Mouse (Mus musculus): ENCODE measurements around the gene Sept9.

Sept9 gene

DNA sequence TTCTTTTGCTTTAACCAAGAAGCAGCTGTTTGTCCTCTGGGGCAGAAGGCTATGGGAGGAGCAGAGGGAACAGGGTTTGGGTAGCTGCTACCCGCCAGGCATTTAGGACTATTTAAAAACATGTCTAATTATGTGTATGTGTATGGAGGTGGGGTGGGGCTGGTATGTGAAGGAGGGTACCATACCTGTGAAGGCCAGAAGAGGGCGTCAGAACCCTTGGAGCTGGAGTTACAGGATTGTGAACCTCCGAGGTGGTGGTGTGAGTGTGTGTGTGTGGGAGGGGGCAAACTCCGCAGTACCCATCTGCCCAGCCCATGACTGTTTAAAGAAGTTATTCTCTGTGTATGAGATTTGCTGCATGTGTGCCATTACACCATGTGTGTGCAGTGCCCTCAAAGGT is 25.3 kb downstream of the Sept9 start:
- DNase-seq = no peak

- no peak for DNase-seq
These were observed 26.2 kb downstream of the Sept9 start for GRCm38 (mm10) chr11:117225531-117226213.

DNA sequence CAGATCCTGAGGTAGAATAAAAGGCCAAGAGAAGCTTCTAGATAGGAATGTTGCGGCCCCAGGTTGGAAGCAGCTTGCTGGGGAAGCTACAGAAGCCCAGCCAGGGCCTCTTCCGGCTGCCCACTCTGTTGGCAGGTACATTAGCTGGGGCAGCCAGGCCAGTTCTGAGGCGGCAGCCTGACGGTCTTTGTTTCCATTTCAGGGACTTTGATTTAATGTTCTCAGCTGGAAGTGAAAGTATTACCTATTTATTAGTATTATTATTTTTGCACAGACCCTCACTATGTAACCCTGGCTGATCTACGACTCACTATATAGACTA is 26.7 kb downstream of the Sept9 start:
- no peak for DNase-seq

DNA sequence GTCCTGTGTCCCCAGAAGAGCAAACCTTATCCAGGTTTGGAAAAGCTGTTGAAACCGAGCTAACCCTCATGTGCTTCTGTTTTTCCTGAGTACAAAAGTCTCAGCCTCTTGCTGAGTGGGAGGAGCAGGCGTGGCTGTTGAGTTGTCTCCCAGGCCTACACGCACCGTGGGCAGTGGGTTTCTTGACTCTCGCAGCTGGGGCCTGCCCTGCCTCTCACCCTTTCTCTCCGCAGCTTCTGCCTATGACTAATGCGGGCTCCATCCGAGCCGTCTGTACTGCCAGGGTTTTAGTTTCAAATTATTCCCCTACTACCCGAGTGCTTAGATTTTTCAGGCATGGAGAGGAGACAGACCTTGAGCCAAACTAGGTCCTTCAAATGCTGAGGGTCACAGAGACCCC is 28.7 kb downstream of the Sept9 start:
- DNase-seq = no peak

GRCm38 (mm10) chr11:117231551-117231950 is 32.1 kb downstream of the Sept9 start:
- peak; percentile 57 for DNase-seq

DNA sequence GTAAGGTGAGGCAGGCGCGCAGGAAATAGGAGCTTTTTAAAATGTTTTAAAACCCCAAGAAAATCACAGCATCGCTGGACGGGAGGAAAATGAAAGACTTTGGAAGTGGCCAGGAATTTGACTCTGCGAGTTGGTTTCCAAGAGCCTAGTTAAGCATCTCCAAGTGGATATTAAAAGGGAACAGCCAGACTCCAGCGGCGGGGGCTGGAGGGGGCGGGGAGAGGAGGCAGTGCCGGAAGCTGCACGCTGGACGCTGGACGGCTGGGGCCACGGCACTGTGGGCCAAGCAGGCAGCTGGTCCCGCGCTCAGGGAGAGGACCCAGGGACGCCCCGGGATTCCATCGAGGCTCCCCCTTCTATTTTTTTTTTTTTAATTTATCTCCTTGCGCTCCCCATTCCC is 32.6 kb downstream of the Sept9 start:
- peak; percentile 63 for DNase-seq

GRCm38 (mm10) chr11:117232886-117233458 is 33.5 kb downstream of the Sept9 start:
- DNase-seq = no peak

GRCm38 (mm10) chr11:117233818-117234217 is 34.4 kb downstream of the Sept9 start:
- no peak for DNase-seq

- DNase-seq = peak; percentile 45
These were observed 35.8 kb downstream of the Sept9 start for GRCm38 (mm10) chr11:117235086-117235897.

DNA sequence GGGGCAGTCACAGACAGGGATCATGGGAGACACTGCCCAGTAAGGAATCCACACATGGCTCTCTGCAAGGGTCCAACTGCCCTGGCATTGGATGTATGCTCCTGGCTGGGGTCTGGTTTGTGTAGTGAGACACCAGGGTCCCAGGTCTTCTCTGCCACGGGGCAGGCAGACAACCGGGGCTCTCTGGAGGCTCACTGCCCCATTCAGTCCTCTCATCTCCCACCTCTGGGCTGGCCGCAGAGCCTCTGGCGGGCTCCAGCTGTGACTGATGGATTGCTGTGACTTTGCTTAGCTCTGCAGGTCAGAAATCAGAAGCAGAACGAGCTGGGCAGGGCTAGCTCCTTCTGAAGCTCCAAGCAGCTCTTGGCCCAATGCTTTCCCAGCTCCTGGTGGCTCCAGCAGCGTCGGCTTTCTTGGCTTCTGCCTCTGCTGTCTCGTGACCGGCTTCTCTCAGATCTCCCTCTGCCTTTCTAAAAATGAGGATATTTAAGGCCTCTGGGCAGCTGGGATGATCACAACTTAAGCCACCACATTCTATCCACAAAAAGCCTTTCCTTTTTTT is 36.5 kb downstream of the Sept9 start:
- DNase-seq = peak; percentile 41

DNA sequence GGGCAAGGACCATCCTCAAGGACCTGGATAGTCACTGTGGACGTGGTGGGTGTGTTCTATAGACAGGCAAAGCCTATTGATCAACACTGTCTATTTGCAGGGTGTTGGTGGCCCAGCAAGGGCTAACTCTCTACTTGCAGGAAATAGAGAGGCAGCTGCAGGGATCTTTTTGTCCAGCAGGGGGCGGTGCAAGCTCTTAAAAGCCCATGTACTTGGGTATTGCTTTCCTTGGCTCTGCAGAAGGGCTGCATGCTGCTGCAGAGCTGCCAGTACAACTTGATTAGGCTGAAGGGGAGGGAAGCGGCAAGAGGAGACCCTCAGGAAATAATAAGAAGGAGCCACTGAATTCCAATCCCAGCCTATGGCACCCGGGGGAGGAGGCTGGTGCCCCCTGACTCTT is 38.7 kb downstream of the Sept9 start:
- peak; percentile 84 for DNase-seq

- no peak for DNase-seq
These were observed 40.2 kb downstream of the Sept9 start for GRCm38 (mm10) chr11:117239617-117240016.

GRCm38 (mm10) chr11:117240322-117240721 is 40.9 kb downstream of the Sept9 start:
- DNase-seq = no peak

DNA sequence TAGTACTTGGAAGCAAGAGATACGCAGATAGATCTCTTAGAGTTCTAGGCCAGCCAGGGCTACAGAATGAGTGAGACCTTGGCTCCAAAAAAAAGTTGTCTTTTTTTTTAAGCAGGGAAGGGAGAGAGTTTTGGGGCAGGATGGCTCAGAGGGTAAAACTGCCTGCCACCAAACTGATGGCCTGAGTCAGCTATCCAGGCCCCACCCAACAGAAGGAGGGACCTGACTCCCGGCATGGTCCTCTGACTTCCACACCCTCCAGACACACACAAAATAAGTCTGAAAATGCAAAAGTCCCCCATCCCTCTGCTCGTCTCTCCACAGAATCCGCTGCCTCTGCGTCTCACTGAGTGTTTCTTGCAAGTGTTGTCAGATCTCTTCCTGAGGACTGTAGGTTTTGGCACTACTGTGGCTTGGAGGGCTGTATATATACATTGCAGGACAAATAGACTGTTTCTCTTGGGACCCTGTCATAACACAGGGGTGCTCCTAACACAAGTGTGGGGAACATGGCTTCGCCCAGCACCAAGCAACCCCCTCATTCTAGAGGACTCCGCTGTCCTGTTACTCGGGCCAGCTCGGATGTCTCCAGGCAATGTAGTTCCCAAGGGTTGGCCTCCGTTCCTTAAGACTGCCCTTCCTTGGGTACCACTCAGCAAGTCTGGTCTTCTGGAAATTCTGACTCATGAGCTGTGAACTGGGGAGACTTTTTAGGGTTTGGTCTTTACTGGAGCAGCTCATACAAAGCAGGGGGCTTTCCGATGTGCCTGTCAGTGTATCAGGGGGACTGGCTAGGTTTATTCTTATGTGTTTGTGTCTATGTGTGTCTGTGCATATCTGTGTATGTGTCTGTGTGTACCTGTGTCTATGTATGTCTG is 41.6 kb downstream of the Sept9 start:
- no peak for DNase-seq

- no peak for DNase-seq
These were observed 43.1 kb downstream of the Sept9 start for GRCm38 (mm10) chr11:117242339-117243084.

DNA sequence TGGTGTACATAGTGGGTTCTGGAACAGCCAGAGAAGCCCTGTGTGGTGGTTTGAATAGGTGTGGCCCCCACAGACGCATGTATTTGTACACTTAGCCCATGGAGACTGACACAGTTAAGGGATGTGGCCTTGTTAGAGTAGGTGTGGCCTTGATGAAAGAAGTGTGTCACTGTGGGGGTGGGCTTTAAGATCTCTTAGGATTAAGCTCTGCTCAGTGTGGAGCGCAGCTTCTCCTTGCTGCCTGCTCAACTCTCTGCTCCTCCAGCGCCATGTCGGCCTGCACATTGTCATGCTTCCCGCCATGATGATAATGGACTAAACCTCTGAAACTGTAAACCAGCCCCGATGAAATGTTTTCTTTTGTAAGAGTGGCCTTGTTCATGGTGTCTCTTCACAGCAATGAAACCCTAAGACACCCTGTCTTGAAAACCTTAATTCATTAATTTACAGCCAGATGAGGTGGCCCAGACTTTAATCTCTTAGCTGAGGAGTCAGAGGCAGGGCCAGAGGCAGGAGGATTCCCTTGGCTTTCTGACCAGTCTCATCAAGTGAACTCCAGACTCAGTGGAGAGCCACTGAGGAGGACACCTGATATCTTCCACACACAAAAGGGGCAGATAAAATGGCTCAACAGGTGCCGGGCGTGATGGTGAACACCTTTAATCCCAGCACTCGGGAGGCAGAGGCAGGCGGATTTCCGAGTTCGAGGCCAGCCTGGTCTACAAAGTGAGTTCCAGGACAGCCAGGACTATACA is 44.3 kb downstream of the Sept9 start:
- DNase-seq = no peak

GRCm38 (mm10) chr11:117245041-117245725 is 45.7 kb downstream of the Sept9 start:
- DNase-seq = no peak

GRCm38 (mm10) chr11:117245846-117246245 is 46.4 kb downstream of the Sept9 start:
- no peak for DNase-seq

DNA sequence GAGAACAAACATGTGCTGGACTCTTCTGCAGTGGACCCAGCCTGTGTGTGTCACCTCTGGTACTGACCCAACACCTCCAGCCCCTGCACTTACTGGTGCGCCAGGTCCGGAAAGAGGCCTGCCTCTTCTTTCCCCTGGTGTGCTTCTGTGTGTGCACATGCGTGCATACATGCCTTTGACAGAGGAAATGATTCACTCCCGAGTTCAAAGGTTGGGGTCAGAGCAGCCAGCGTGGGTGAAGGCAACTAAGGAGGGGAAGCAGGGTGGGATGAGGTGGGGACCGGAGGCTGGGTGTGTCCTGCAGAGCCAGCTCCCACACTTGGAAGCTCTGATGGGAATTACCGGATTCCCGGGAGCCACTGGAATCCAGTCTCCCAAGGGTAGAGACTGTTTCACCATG is 46.8 kb downstream of the Sept9 start:
- DNase-seq = peak; percentile 22

- DNase-seq = peak; percentile 88
These were observed 47.5 kb downstream of the Sept9 start for GRCm38 (mm10) chr11:117246981-117247431.

DNA sequence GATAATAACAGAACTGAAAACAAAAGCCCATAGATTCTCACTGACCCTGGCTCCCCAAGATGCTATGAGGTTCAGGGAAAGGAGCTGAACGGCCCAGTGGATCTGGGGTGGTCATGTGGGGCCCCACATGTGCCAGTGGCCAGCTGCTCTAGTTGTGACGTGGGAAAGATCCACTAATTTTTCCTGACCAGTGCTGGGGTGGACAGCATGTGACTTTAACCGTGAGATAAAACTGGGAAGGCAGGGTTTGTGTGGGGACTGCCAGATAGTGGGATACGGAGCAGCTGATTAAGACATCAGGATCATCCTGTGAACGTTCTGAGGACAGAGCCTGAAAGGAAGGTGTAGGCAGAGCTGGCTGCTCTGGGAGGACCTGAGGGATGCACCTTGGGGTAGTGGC is 48.1 kb downstream of the Sept9 start:
- DNase-seq = no peak

Data from kidney, adult 11 months (tissue).